Mouse (Mus musculus) heart, adult 2 months (tissue): ENCODE data around the gene Nppb. TPM values are rescaled to one million over a fixed set of nuclear protein-coding genes. Genes with fewer than 3 reads are reported as not detected.

ENCODE experiments used
- DNase-seq, 2 experiments: peaks; one replicate each; pipeline ENCODE4 v3.0.0; 2021
- H3K27ac ChIP-seq: fragments of 200-600 bp; 2 replicates; pipeline ENCODE4 v1.8.1; 2022
- H3K27me3 ChIP-seq: fragments of 200-500 bp; 2 replicates; pipeline ENCODE4 v1.6.1; 2012; ENCODE audit warnings: mild to moderate bottlenecking, low read length, inconsistent platforms, mixed read lengths; ENCODE audit not compliant: control insufficient read depth, insufficient read depth
- H3K36me3 ChIP-seq: fragments of 200-500 bp; 2 replicates; pipeline ENCODE4 v1.6.1; 2012; ENCODE audit warnings: low read length, inconsistent platforms; ENCODE audit not compliant: control insufficient read depth, insufficient read depth
- H3K4me1 ChIP-seq: fragments of 200-500 bp; 2 replicates; pipeline ENCODE4 v1.6.1; 2011; ENCODE audit warnings: low read length; ENCODE audit not compliant: control insufficient read depth, insufficient read depth
- H3K4me3 ChIP-seq: fragments of 200-600 bp; 2 replicates; pipeline ENCODE4 v1.8.1; 2022
- H3K79me2 ChIP-seq: fragments of 200-500 bp; replicated peaks from 2 replicates; pipeline ENCODE4 v1.6.1; 2012; ENCODE audit warnings: mild to moderate bottlenecking, inconsistent platforms, low read length, moderate library complexity, mixed read lengths; ENCODE audit not compliant: control insufficient read depth, insufficient read depth
- H3K9ac ChIP-seq: fragments of 200-500 bp; 2 replicates; pipeline ENCODE4 v1.6.1; 2012; ENCODE audit warnings: low read depth, mild to moderate bottlenecking, control low read depth, inconsistent platforms, low read length, mixed read lengths
- CTCF ChIP-seq: fragments of 200-600 bp; IDR thresholded peaks from 2 replicates; pipeline ENCODE4 v1.8.1; 2022; ENCODE audit warnings: antibody characterized with exemption, mild to moderate bottlenecking, moderate library complexity
- EP300 ChIP-seq: fragments of 200-500 bp; IDR thresholded peaks from 2 replicates; pipeline ENCODE4 v1.6.1; 2011; ENCODE audit warnings: low read depth, low read length, control low read depth; ENCODE audit not compliant: insufficient read depth
- POLR2A ChIP-seq: fragments of 200-500 bp; IDR thresholded peaks from 2 replicates; pipeline ENCODE4 v1.6.1; 2011; ENCODE audit warnings: mild to moderate bottlenecking, low read depth, low read length, control low read depth; ENCODE audit not compliant: insufficient read depth
- WGBS: fragments of 180-500 bp; shearing (Covaris S2); methylation state at CpG from one replicate; pipeline ENCODE4 v1.1.7; 2018; 5-methylcytosine and 5-hydroxymethylcytosine counted together
- intact Hi-C: fragments of 180-260 bp; cut with DNase I; formaldehyde crosslinking; loops from one replicate; pipeline ENCODE4 v1.15.1; 2025
- polyA plus RNA-seq: library from polyadenylated mRNA; depleted of rRNA; stranded (reverse); fragments of >200 nt; gene quantifications from 2 replicates; pipeline ENCODE4 v1.2.3, GENCODE M21; 2012
- total RNA-seq, 2 experiments: library from RNA; stranded (reverse); gene quantifications; 2 replicates each; pipeline ENCODE4 v1.2.3; 2021

The Nppb gene
- total and polyA plus RNA-seq, 3 experiments = 117 to 262 (median 204) TPM

DNA sequence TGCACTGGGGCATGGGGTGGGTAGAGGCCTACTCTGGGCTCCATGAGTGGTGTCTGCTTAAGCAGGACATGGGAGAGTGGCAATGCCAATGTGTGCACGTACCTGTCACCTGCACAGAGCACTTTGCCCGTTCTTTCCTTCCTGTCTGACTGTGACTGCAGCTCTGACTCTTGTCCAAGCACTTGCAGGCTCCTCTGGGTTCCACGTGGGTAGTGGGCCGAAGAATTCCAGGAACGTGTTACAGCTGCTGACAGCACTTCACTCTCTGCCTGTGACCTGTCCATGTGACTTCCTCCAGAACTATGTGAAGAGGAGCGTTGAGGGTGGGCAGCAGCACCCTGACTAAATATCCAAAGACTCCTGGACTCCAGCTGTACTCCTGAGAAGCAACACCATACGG, 19.9 kb upstream of the Nppb start:
- no peaks in the 10 kb centered on the region for H3K79me2 ChIP-seq
- peaks cover 7% of the 10 kb centered on the region for H3K4me1 ChIP-seq
- intact Hi-C loops = no loop called here
- no peak overlapping the region for H3K4me3 ChIP-seq
- H3K27me3 ChIP-seq = no peaks in the 10 kb centered on the region
- 41% methylated on average over 7 of the region's 7 CpGs for WGBS
- peak in 1 of 2 experiments; percentile 39 for DNase-seq
- H3K36me3 ChIP-seq = no peaks in the 10 kb centered on the region
- peak; percentile 93 for TF ChIP-seq EP300
- peak; percentile 44; the same call in 1 of the 2 replicates for TF ChIP-seq POLR2A
- no peak for TF ChIP-seq CTCF
- peak overlapping the region; percentile 42; the same call in 1 of the 2 replicates for H3K9ac ChIP-seq
- peak overlapping the region; percentile 75 for H3K27ac ChIP-seq

- no peaks in the 10 kb centered on the region for H3K27me3 ChIP-seq
- H3K9ac ChIP-seq = peak overlapping the region; percentile 23
- 35% methylated on average over 2 of the region's 2 CpGs for WGBS
- H3K4me1 ChIP-seq = peaks cover 3% of the 10 kb centered on the region; the same call in 1 of the 2 replicates
- H3K4me3 ChIP-seq = 0 out of 2 replicates have a peak overlapping the region, but pooled peaks have one; percentile 8
- H3K79me2 ChIP-seq = no peaks in the 10 kb centered on the region
- TF ChIP-seq EP300 = no peak
- TF ChIP-seq CTCF = no peak
- TF ChIP-seq POLR2A = no peak
- H3K27ac ChIP-seq = peak overlapping the region; percentile 72
- intact Hi-C loops = no loop called here
- H3K36me3 ChIP-seq = no peaks in the 10 kb centered on the region
- no peak for DNase-seq
Observed at GRCm38 (mm10) chr4:147968816-147969215, 16.8 kb upstream of the Nppb start.

DNA sequence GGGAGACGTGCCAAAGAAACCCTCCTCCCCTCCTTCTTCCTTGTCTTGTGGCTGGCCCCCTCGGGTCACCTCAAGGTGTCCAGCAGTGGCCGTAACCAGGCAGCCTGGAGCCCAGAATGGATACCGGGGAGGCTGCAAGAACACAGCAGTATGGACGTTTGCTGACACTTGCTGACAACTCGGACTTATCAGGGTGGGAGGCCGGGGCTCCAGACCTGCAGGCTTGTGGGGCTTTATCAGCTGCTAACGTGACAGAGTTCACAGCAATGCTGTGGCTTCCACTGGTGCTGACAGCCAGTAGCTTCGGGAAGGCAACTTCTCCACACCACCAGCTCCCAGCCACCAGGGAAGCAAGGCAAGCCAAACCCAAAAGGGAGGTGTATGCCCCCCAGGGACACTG, 16.3 kb upstream of the Nppb start:
- no peaks in the 10 kb centered on the region for H3K27me3 ChIP-seq
- H3K4me3 ChIP-seq = no peak overlapping the region
- intact Hi-C loops = no loop called here
- H3K4me1 ChIP-seq = peaks cover 3% of the 10 kb centered on the region; the same call in 1 of the 2 replicates
- WGBS = 9% methylated on average over 9 of the region's 9 CpGs
- no peak for TF ChIP-seq EP300
- no peak for TF ChIP-seq POLR2A
- TF ChIP-seq CTCF = no peak
- H3K27ac ChIP-seq = peak overlapping the region; percentile 72
- no peaks in the 10 kb centered on the region for H3K36me3 ChIP-seq
- peak in 1 of 2 experiments; percentile 33 for DNase-seq
- no peaks in the 10 kb centered on the region for H3K79me2 ChIP-seq
- H3K9ac ChIP-seq = peak overlapping the region; percentile 23

GRCm38 (mm10) chr4:147976237-147976636, 9.4 kb upstream of the Nppb start:
- Histone ChIP-seq H3K4me1 (no peaks in the 10 kb centered on the region), H3K27me3 (no peaks in the 10 kb centered on the region), H3K27ac (no peak overlapping the region), H3K36me3 (no peaks in the 10 kb centered on the region), H3K9ac (no peak overlapping the region), H3K4me3 (no peak overlapping the region), H3K79me2 (no peaks in the 10 kb centered on the region)
- WGBS = 33% methylated on average over 3 of the region's 3 CpGs
- intact Hi-C loops = no loop called here
- no peak for DNase-seq
- TF ChIP-seq CTCF (no peak), EP300 (no peak), POLR2A (no peak)

- no peak overlapping the region for H3K4me3 ChIP-seq
- H3K9ac ChIP-seq = no peak overlapping the region
- no peak for DNase-seq
- intact Hi-C loops = no loop called here
- no peaks in the 10 kb centered on the region for H3K36me3 ChIP-seq
- H3K4me1 ChIP-seq = no peaks in the 10 kb centered on the region
- 80% methylated on average over 4 of the region's 4 CpGs for WGBS
- H3K79me2 ChIP-seq = no peaks in the 10 kb centered on the region
- TF ChIP-seq EP300 (no peak), POLR2A (no peak), CTCF (no peak)
- no peak overlapping the region for H3K27ac ChIP-seq
- no peaks in the 10 kb centered on the region for H3K27me3 ChIP-seq
Observed at GRCm38 (mm10) chr4:147977726-147978125, 7.9 kb upstream of the Nppb start.

DNA sequence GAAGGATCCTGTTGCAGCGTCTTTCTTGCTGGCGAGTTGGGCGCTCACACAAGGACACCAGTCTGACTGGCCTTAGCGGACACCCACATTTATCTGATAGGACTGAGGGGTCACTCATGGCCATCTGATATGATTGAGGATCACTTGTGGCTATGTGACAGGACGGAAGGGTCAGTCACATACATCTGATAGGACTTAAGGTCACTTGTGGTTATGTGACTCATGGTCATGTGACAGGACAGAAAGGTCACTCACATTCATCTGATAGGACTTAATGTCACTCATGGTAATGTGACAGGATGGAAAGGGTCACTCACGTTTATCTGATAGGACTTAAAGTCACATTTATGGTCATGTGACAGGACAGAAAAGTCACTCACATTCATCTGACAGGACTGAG, 7.2 kb upstream of the Nppb start:
- TF ChIP-seq CTCF (no peak), EP300 (no peak), POLR2A (no peak)
- no peak overlapping the region for H3K4me3 ChIP-seq
- no peaks in the 10 kb centered on the region for H3K27me3 ChIP-seq
- WGBS = 91% methylated on average over 6 of the region's 6 CpGs
- H3K79me2 ChIP-seq = no peaks in the 10 kb centered on the region
- no peaks in the 10 kb centered on the region for H3K4me1 ChIP-seq
- no peak for DNase-seq
- intact Hi-C loops = no loop called here
- no peak overlapping the region for H3K9ac ChIP-seq
- H3K36me3 ChIP-seq = no peaks in the 10 kb centered on the region
- H3K27ac ChIP-seq = no peak overlapping the region
